Mouse (Mus musculus) cerebellum, postnatal 10 days (tissue): ENCODE results near the gene Cd99l2.

ENCODE experiments used
- DNase-seq, 2 experiments: peaks; one replicate each; pipeline ENCODE4 v3.0.0; 2021; ENCODE audit warnings: mixed read lengths in 2 of 2

Gene Cd99l2

GRCm38 (mm10) chrX:71467491-71467890, 25.2 kb downstream of the Cd99l2 start:
- no peak for DNase-seq

- DNase-seq: no peak
Measured at GRCm38 (mm10) chrX:71465417-71465816, 27.2 kb downstream of the Cd99l2 start.

- DNase-seq: no peak
Measured at GRCm38 (mm10) chrX:71464138-71464826, 28.4 kb downstream of the Cd99l2 start.

GRCm38 (mm10) chrX:71456078-71456737, 36.4 kb downstream of the Cd99l2 start:
- no peak for DNase-seq

- no peak for DNase-seq
Measured at GRCm38 (mm10) chrX:71442916-71443315, 49.7 kb downstream of the Cd99l2 start.

- no peak for DNase-seq
Measured at GRCm38 (mm10) chrX:71439473-71439872, 53.2 kb downstream of the Cd99l2 start.

GRCm38 (mm10) chrX:71435542-71435941, 57.1 kb downstream of the Cd99l2 start:
- DNase-seq: no peak

- no peak for DNase-seq
Measured at GRCm38 (mm10) chrX:71434860-71435259, 57.8 kb downstream of the Cd99l2 start.

GRCm38 (mm10) chrX:71434448-71434847, 58.2 kb downstream of the Cd99l2 start:
- no peak for DNase-seq

GRCm38 (mm10) chrX:71430900-71431299, 61.7 kb downstream of the Cd99l2 start:
- DNase-seq: no peak

GRCm38 (mm10) chrX:71427491-71427890, 65.2 kb downstream of the Cd99l2 start:
- DNase-seq: no peak

GRCm38 (mm10) chrX:71425746-71426519, 66.7 kb downstream of the Cd99l2 start:
- peak; percentile 91 to 94 for DNase-seq

- DNase-seq: peak; percentile 16 to 37
Measured at GRCm38 (mm10) chrX:71424852-71425251, 67.8 kb downstream of the Cd99l2 start.

- no peak for DNase-seq
Measured at GRCm38 (mm10) chrX:71413616-71414015, 79.0 kb downstream of the Cd99l2 start.

- DNase-seq: no peak
Measured at GRCm38 (mm10) chrX:71412776-71413175, 79.9 kb downstream of the Cd99l2 start.

GRCm38 (mm10) chrX:71408386-71408785, 84.3 kb downstream of the Cd99l2 start:
- no peak for DNase-seq

GRCm38 (mm10) chrX:71406290-71406689, 86.4 kb downstream of the Cd99l2 start:
- no peak for DNase-seq

- no peak for DNase-seq
Measured at GRCm38 (mm10) chrX:71396326-71396725, 96.3 kb downstream of the Cd99l2 start.

- peak; percentile 23 to 46 for DNase-seq
Measured at GRCm38 (mm10) chrX:71381571-71381970, 111.1 kb downstream of the Cd99l2 start.

GRCm38 (mm10) chrX:71378435-71378834, 114.2 kb downstream of the Cd99l2 start:
- no peak for DNase-seq

GRCm38 (mm10) chrX:71376781-71377180, 115.9 kb downstream of the Cd99l2 start:
- DNase-seq: no peak
